Mouse (Mus musculus): Measurements from ENCODE around the gene Celf3. TPM values are rescaled to one million over a fixed set of nuclear protein-coding genes. Genes with fewer than 3 reads are reported as not detected.

The Celf3 gene
- total RNA-seq, 2 experiments from 2014 or later: 0.08 TPM; not detected in 1

DNA sequence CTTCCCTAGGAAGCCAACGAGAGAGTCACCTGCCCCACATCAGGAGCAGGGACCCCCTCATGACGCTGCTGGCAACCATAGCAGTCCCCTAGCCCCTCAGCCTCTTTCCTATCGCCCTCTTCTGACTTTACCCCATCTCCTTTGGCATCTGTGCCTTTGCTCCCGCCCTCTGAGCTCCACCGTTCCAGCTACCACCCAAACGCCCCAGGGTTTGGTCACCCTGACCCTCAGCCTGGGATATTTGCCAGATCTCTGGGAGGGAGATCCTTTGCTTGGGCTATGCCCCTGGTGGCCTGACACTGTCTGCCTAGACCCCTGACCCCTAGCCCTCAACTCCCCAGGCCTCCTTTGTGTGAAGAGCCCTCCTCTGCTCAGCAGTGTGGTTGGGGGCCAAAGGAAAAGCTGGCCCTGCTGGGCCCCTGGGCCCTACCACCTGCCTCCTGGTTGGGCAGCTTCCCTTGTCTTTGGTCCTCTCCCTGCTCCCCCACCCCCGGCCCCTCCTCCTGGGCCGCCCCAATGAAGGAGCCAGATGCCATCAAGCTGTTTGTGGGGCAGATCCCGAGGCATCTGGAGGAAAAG is 585 bp downstream of the Celf3 start:
- no peak for ATAC-seq (replicated peaks; ENCODE audit: poor library complexity)

DNA sequence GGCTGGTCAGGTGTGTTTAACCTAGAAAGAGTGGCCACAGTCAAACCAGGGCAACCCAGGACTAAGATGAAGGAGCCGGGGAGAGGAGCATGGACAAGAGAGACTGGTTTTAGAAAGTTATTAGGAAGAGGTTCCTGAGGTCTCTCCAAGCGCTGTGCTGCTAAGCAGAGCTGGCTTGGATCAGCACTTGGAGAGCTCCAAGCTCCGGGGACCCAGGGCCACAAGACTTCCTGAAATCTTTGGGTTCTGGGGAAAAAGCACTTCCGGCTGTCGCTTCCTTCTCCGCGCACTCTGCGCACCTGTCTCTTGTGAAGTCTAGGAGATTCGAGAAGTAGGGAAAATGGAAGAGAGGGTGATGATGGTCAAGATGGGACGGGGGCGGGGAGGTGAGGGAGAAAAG is 1.5 kb downstream of the Celf3 start:
- 0 out of 2 replicates have a peak, but pooled peaks have one; percentile 13 for ATAC-seq (replicated peaks; ENCODE audit: poor library complexity)

DNA sequence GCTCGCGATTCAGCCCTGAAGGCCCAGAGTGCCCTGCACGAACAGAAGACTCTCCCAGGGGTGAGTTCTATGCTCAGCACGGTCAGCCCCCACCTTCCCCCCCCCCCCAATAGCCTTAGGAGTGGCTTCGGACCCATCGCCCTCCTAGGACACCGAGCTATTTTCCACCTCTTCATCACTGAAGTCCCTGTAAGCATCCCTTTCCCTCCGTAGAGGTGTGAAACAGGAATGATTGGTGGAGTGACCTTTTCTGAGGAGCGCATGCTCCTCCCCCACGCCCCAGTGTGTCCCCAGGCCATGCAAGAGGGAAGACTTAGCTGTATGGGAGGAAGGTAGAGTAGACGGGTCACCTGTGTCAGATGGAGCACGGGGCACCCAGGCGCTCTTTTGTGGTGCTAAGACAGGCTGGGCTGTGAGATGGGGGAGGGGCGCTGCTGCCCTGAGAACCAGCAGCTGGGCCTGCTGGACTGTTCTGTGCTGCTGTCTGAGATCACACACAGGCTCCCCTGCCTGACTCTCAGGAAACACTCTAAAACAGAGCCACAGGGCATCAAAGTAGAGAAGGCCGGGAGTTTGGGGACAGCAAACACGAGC is 2.3 kb downstream of the Celf3 start, which contains the start of gene Riiad1:
TSS of gene Riiad1 (minus strand) at position 51 of the 594 bp plus-strand sequence.
- ATAC-seq (replicated peaks; ENCODE audit: poor library complexity): no peak

DNA sequence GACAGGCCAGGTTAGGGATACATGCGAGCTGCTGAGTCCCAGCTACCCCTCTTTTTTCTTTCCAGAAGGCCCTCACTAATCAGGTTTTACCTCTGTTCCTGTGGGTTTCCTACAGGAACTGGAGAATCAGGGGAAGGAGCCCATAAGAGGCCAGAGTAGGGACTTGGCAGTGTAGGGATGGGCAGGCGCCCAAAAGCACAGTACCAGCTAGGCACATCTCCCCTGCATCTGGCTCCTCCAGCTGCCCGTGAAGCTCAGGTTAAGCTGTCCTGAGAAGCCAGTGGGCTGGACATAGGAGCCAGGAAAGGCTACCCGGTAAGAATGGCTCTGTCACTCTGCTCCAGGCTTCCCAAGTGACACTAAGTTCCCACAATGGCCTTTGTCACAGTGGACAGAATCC is 3.3 kb downstream of the Celf3 start:
- no peak for ATAC-seq (replicated peaks; ENCODE audit: poor library complexity)

DNA sequence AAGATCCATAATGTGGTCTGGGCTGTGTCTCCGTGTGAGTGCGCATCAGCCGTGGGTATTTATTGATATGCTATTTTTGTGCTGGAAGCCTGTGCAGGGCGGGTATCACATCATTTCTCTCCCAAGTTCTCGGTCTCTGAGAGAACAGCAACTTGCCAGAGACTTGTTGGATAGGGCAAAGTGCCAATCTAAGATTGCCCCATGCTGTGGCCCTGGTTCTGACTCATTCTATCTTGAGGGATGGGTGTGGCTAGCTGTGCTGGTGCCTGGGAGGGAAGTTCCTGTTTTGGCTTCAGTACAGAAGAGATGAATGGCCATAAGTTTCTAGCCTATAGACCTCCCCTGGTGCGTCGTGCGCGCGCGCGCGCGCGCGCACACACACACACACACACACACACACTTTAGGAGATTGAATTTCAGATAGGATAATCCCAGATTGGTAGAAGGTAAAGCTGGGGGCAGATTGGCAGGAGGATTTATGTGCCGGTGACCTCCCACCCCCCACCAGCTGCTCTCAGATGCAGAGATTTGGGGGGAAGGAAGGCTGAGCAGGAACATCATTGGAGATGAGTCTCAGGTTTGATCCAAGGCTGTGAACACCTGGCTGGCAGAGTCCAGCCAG is 4.8 kb downstream of the Celf3 start:
- peak; percentile 69 for ATAC-seq (replicated peaks; ENCODE audit: poor library complexity)

DNA sequence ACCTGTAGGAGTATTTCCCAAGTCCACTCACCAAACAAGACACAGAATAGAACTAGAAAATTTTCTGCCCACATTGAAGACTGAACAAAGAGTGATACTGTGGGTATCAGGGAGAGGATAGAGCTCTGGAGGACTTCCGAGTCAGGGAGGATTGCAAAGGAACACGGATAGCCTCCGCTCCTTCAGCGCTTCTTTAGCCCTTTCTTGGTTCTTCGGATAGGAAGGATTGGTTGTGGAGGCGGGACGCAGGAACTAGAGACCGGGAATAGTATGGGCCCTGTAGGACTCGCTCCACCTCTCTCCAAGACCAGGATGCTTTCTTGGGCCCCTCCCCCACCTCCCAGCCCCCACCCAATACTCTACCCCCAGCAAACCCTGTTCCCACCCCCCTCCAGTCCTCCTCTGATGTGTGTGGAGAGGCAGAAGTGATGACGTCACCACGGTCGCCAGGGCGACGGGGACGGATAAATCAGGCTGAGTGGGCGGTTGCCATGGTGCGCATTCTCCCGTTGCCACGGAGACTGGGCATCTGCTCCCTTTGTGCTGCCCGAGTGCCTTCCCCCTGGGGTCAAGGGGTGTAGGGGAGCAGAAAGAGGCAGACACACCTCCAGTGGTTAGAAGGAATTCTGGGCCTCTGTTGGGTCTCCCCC is 5.8 kb downstream of the Celf3 start:
- no peak for ATAC-seq (replicated peaks; ENCODE audit: poor library complexity)

DNA sequence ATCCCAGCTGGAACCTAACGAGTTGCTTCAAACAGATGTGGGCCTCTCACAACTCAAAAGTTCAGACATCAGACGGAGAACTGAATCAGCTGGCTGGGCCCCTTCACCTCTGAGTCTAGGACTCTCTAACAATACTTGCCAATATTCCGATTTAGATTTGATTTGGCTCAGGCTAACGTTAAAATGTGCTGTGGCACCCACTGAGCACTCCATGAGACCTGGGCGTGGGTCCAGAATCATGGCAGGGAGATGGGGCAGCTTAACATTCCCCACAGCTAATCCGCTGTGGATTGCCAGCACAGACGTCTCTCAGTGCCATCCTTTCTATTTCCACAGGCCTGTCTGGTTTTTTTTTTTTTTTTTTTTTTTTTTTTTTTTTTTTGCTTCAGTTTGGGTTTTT is 7.8 kb downstream of the Celf3 start:
- ATAC-seq (replicated peaks; ENCODE audit: poor library complexity): no peak

DNA sequence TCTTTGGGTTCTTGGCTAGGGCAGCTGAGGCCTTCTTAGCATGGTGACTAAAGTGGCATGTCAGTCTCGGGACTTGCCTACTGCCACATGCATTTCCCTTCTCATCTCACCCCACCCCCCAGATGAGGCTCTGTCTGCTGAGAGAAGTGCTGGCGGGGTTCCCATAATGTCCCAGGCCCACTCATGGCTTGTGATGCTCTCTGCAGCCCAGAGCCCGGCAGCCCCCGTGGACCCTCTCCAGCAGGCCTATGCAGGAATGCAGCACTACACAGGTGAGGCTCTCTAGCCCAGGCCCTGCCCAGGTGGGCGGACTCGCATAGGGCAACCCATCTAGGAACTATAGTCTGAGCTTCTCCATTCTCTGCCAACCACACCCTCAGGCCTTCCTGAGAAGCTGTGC is 9.5 kb downstream of the Celf3 start:
- no peak for ATAC-seq (replicated peaks; ENCODE audit: poor library complexity)

DNA sequence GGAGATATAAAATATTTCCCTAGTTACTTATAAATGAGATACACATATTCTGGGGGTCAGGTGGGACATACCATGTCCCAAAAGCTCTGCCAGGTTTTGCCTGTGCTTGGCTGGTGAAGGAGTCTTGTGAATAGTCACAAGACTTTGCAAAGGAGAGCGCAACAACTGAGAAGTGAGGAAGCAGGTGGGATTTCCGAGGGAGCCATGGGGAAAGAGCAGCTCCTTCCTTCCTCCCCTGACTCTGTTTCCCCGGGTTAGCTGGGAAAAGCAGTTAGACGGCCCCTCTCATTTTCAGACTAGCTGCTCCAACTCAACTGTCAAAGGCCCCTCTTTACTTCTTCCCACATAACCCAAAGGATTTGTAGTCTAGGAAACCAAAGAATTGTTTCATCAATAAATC is 19.1 kb downstream of the Celf3 start:
- no peak for ATAC-seq (replicated peaks; ENCODE audit: poor library complexity)

DNA sequence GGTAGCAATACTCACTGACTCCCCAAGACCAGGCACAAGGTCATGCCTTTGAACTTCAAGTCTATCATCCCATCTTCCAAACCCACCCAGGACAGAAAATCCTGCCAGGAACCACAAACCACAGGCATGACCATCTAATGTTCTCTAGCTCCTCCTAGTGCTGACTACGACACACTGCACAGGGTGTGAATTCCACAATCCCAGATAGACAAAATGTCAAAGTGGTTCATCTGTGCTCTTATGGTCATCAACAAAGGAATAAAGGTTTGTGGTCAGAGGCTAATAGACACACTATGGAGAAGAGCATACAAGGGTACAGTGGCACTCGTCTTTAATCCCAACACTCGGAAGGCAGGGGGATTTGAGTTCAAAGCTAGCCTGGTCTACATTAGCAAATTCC is 24.1 kb downstream of the Celf3 start:
- ATAC-seq (replicated peaks; ENCODE audit: poor library complexity): peak; percentile 97

DNA sequence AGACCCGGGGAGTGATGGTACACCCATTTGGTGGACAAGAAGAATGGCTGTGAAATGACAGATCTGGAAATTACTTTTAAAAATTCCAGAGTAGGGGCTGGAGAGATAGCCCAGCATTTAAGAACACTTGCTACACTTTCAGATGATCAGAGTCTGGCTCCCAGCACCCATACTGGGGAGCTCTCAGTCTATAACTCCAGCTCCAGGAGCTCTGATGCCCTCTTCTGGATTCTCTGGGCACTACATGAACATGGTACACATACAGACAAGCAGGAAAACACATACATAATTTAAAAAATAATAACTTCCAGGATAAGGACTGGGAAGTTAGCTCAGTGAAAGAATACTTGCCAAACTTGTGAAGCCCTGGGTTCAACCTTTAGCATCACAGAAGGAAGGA is 28.6 kb downstream of the Celf3 start:
- ATAC-seq (replicated peaks; ENCODE audit: poor library complexity): peak; percentile 50; the same call in 1 of the 2 replicates

DNA sequence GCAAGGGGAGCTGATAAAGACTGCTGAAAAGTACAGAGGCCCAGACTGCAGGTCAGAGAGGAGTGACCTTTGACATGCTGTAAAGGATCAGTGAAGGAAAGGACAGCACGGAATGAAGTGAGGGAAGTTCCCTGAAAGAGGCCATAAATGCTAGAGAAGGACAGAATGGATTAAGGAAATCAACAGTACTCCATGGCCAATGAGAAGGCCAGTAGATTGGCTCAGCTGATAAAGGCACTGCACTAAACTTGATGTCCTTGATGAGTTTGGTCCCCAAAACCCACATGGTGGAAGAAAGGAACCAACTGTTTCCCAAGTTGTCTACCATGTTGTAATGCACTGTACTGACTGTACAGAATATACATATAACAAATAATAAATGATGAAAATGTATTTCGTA is 48.6 kb downstream of the Celf3 start:
- ATAC-seq (replicated peaks; ENCODE audit: poor library complexity): no peak

DNA sequence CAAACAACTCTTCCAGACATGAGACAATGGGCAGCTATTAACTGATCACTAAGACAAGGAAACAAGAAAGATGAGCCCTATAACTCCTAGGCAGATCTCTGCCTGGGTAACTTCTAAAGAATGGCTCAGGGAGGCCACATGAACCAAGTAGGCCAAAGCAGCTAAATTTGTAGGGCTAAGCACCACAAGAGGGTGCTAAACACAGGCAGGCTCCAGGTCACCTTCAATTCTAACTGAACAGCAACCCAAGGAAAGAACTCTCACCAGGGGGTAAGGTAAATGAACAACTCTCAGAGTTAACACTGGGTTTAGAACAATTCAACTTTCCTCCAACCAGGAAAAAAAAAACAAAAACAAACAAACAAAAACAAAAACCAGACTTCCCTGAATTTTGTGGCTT is 55.9 kb downstream of the Celf3 start:
- ATAC-seq (replicated peaks; ENCODE audit: poor library complexity): peak; percentile 88

DNA sequence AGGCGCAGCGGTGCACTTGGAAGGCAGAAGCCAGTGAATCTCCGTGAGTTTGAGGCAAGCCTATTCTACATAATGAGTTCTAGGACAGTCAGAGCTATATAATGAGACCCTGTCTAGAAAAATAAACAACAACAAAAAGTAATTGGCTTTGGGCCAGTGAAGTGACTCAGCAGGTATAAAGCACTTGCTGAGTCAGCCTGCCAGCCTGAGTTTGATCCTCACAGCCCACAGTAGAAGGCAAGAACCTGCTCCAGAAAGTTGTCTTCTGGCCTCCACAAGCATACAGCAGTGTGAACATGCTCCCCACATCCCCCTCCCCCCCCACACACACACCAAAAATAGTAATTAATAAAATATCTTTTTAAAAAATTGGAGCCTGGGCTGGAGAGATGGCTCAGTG is 59.1 kb downstream of the Celf3 start:
- no peak for ATAC-seq (replicated peaks; ENCODE audit: poor library complexity)

Other genes with a start within 250 kb of the Celf3 start
- not detected in 2 replicates for gene Gm4778, start 214.3 kb upstream of the Celf3 start, total RNA-seq (2015)
- gene Gm4778, start 214.3 kb upstream of the Celf3 start, total RNA-seq (2017): not detected in 2 replicates
- gene Them4, start 168.2 kb upstream of the Celf3 start, total RNA-seq (2015): 5.6 and 6.0 TPM in 2 replicates
- 2.8 and 3.6 TPM in 2 replicates for gene Them4, start 168.2 kb upstream of the Celf3 start, total RNA-seq (2017)
- gene Them5, start 136.2 kb upstream of the Celf3 start, total RNA-seq (2015): not detected in 2 replicates
- not detected in 2 replicates for gene Them5, start 136.2 kb upstream of the Celf3 start, total RNA-seq (2017)
- not detected in 2 replicates for gene C2cd4d, start 115.9 kb upstream of the Celf3 start, total RNA-seq (2015)
- gene C2cd4d, start 115.9 kb upstream of the Celf3 start, total RNA-seq (2017): not detected in 2 replicates
- gene Rorc, start 105.5 kb upstream of the Celf3 start, total RNA-seq (2015): 0.05 and 0.15 TPM in 2 replicates
- gene Rorc, start 105.5 kb upstream of the Celf3 start, total RNA-seq (2017): 0.44 TPM in 1 of 2 replicates, not detected in the other
- not detected in 2 replicates for gene Lingo4, start 79.8 kb upstream of the Celf3 start, total RNA-seq (2015)
- gene Lingo4, start 79.8 kb upstream of the Celf3 start, total RNA-seq (2017): not detected in 2 replicates
- gene Tdrkh, start 65.0 kb upstream of the Celf3 start, total RNA-seq (2015): 12.7 and 13.2 TPM in 2 replicates
- 3.9 and 5.5 TPM in 2 replicates for gene Tdrkh, start 65.0 kb upstream of the Celf3 start, total RNA-seq (2017)
- 46.9 and 53.0 TPM in 2 replicates for gene Mrpl9, start 35.0 kb upstream of the Celf3 start, total RNA-seq (2015)
- 53.3 and 54.6 TPM in 2 replicates for gene Mrpl9, start 35.0 kb upstream of the Celf3 start, total RNA-seq (2017)
- 0.46 TPM in 1 of 2 replicates, not detected in the other for gene Oaz3, start 34.4 kb upstream of the Celf3 start, total RNA-seq (2015)
- gene Oaz3, start 34.4 kb upstream of the Celf3 start, total RNA-seq (2017): not detected in 2 replicates
- 1.1 and 1.4 TPM in 2 replicates for gene Riiad1, start 2.0 kb downstream of the Celf3 start, total RNA-seq (2015)
- gene Riiad1, start 2.0 kb downstream of the Celf3 start, total RNA-seq (2017): not detected in 2 replicates
- gene Snx27, start 104.4 kb downstream of the Celf3 start, total RNA-seq (2015): 21.9 and 22.5 TPM in 2 replicates
- 23.2 and 36.4 TPM in 2 replicates for gene Snx27, start 104.4 kb downstream of the Celf3 start, total RNA-seq (2017)
- not detected in 2 replicates for gene Gm10972, start 164.8 kb downstream of the Celf3 start, total RNA-seq (2015)
- gene Gm10972, start 164.8 kb downstream of the Celf3 start, total RNA-seq (2017): not detected in 2 replicates
- gene Tuft1, start 180.6 kb downstream of the Celf3 start, total RNA-seq (2015): 3.5 TPM in 2 replicates
- gene Tuft1, start 180.6 kb downstream of the Celf3 start, total RNA-seq (2017): 4.2 and 5.2 TPM in 2 replicates
- not detected in 2 replicates for gene Selenbp2, start 215.3 kb downstream of the Celf3 start, total RNA-seq (2015)
- gene Selenbp2, start 215.3 kb downstream of the Celf3 start, total RNA-seq (2017): 0.14 TPM in 1 of 2 replicates, not detected in the other

Data from megakaryocyte progenitor cell, adult 5-6 weeks (primary cell).